Mouse (Mus musculus) cerebellum, adult 2 months (tissue): ENCODE measurements around the gene Atox1.

Experiments used
- CTCF ChIP-seq: fragments of 200-500 bp; IDR thresholded peaks from 2 replicates; pipeline ENCODE4 v1.5.1; 2011; ENCODE audit warnings: low read depth, mild to moderate bottlenecking, control low read depth, low read length, moderate library complexity, borderline replicate concordance; ENCODE audit not compliant: insufficient read depth
- POLR2A ChIP-seq: fragments of 200-500 bp; IDR thresholded peaks from 2 replicates; pipeline ENCODE4 v1.6.1; 2011; ENCODE audit warnings: low read length, control low read depth, borderline replicate concordance; ENCODE audit not compliant: insufficient read depth

DNA sequence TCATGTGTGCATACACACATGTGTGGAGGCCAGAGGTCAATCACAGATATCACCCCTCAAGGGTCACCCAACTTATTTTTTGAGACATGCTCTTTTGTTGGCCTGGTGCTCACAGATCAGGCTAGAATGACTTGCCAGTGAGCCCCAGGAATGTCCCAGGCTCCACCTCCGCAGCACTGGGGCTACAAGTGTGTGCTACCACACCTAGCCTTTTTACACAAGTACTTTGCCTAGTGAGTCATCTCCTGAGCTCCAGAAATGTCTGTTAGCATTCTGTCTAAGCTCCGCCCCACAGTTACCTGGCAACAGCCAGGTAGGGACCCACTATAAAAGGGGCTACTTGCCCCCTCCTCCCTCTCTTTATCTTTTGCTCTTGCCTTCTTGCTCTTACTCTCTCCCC lies 60.2 kb downstream of the Atox1 start:
- TF ChIP-seq CTCF (no peak), POLR2A (no peak)
